Mouse (Mus musculus) bone marrow, adult 2 months (tissue): ENCODE results near the gene Rnf6. TPM values are rescaled to one million over a fixed set of nuclear protein-coding genes. Genes with fewer than 3 reads are reported as not detected.

Source experiments
- H3K27ac ChIP-seq: fragments of 200-500 bp; 2 replicates; pipeline ENCODE4 v1.5.1; 2012; ENCODE audit warnings: low read depth, mild to moderate bottlenecking, control low read depth, inconsistent platforms, low read length; ENCODE audit not compliant: control insufficient read depth, poor library complexity, insufficient read depth
- H3K4me1 ChIP-seq: fragments of 200-500 bp; 2 replicates; pipeline ENCODE4 v1.6.1; 2011; ENCODE audit warnings: low read length; ENCODE audit not compliant: control insufficient read depth, insufficient read depth
- H3K4me3 ChIP-seq: fragments of 200-500 bp; replicated peaks from 2 replicates; pipeline ENCODE3; 2011; ENCODE audit warnings: mild to moderate bottlenecking, low read depth, low read length, control low read depth; ENCODE audit not compliant: control insufficient read depth
- CTCF ChIP-seq: fragments of 200-500 bp; IDR thresholded peaks from 2 replicates; pipeline ENCODE4 v1.5.1; 2011; ENCODE audit warnings: low read length, control low read depth; ENCODE audit not compliant: control insufficient read depth, insufficient read depth
- POLR2A ChIP-seq: fragments of 200-500 bp; IDR thresholded peaks from 2 replicates; pipeline ENCODE4 v1.6.1; 2011; ENCODE audit warnings: low read depth, mild to moderate bottlenecking, control low read depth, low read length, borderline replicate concordance; ENCODE audit not compliant: control insufficient read depth
- WGBS: fragments of 180-500 bp; shearing (Covaris S2); methylation state at CpG from one replicate; pipeline ENCODE4 v1.1.7; 2018; 5-methylcytosine and 5-hydroxymethylcytosine counted together
- polyA plus RNA-seq: library from polyadenylated mRNA; stranded (reverse); fragments of >200 nt; gene quantifications from 2 replicates; pipeline ENCODE4 v1.2.4, GENCODE M21; 2011; ENCODE audit warnings: low replicate concordance; ENCODE audit not compliant: missing spikeins, insufficient read depth, insufficient read length

Rnf6 gene
- polyA plus RNA-seq, 1 experiment: 13.2 TPM

- H3K27ac ChIP-seq: no peak overlapping the region
- no peaks in the 10 kb centered on the region; the same call in 1 of the 2 replicates for H3K4me1 ChIP-seq
- TF ChIP-seq POLR2A (no peak), CTCF (no peak)
- 63% methylated on average over 1 of the region's 1 CpGs for WGBS
- H3K4me3 ChIP-seq: no peak overlapping the region
Observed at GRCm38 (mm10) chr5:146234336-146234735, 13.0 kb upstream of the Rnf6 start.

DNA sequence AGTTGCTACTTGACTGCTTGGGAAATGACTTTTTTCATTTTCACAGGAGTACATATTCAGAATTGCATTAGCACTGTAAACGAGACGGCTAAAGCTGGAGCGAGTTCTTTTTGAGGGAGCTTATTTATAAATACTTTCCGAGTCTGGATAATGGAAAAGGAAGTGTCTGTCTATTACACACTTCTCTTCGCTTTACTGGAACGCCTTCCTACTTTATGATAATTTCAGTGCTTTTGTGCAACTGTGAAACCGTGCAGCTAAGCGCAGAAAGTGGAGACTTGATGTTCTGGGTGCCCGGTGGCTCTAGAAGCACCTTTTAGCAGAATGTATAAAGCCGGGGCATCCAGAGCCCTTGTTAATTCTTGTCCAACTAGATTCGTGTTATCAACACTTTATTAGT, 11.5 kb upstream of the Rnf6 start:
- Histone ChIP-seq H3K4me1 (no peaks in the 10 kb centered on the region; the same call in 1 of the 2 replicates), H3K4me3 (no peak overlapping the region), H3K27ac (no peak overlapping the region)
- 55% methylated on average over 11 of the region's 11 CpGs for WGBS
- no peak for TF ChIP-seq CTCF
- TF ChIP-seq POLR2A: no peak

- H3K4me3 ChIP-seq: peak overlapping the region; percentile 84
- 33% methylated on average over 6 of the region's 6 CpGs for WGBS
- no peaks in the 10 kb centered on the region; the same call in 1 of the 2 replicates for H3K4me1 ChIP-seq
- TF ChIP-seq POLR2A: no peak
- H3K27ac ChIP-seq: no peak overlapping the region
Observed at GRCm38 (mm10) chr5:146232056-146232675, 10.8 kb upstream of the Rnf6 start.

DNA sequence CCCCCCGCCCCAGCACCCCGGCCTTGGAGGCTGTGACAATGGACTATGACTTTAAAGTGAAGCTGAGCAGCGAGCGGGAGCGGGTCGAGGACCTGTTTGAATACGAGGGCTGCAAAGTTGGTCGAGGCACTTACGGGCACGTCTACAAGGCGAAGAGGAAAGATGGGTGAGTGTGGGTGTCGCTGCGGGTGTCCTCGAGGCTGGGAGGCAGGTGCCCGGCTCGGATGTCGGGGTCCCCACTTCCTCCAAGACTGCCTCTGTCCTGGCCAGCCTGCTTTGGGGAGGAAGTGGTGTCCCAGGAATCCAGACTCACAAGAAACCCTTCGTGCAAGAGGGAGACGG, 10.3 kb upstream of the Rnf6 start:
- Histone ChIP-seq H3K27ac (peak overlapping the region; percentile 87), H3K4me3 (peak overlapping the region; percentile 84), H3K4me1 (no peaks in the 10 kb centered on the region; the same call in 1 of the 2 replicates)
- TF ChIP-seq CTCF (no peak), POLR2A (no peak)
- WGBS: under 1% methylated on average over 19 of the region's 19 CpGs

- peak within 1 kb of the TSS; percentile 84 for H3K4me3 ChIP-seq
- peak within 1 kb of the TSS; percentile 87 for H3K27ac ChIP-seq
- under 1% methylated on average over 100 of the region's 102 CpGs for WGBS
- TF ChIP-seq CTCF (no peak), POLR2A (peak; percentile 80; the same call in 1 of the 2 replicates)
- H3K4me1 ChIP-seq: no peaks in the 10 kb centered on the region; the same call in 1 of the 2 replicates
Observed at GRCm38 (mm10) chr5:146230864-146231654, 9.7 kb upstream of the Rnf6 start, which contains the start of gene Cdk8. Gene Cdk8 (plus strand): TSS chr5:146231230.

DNA sequence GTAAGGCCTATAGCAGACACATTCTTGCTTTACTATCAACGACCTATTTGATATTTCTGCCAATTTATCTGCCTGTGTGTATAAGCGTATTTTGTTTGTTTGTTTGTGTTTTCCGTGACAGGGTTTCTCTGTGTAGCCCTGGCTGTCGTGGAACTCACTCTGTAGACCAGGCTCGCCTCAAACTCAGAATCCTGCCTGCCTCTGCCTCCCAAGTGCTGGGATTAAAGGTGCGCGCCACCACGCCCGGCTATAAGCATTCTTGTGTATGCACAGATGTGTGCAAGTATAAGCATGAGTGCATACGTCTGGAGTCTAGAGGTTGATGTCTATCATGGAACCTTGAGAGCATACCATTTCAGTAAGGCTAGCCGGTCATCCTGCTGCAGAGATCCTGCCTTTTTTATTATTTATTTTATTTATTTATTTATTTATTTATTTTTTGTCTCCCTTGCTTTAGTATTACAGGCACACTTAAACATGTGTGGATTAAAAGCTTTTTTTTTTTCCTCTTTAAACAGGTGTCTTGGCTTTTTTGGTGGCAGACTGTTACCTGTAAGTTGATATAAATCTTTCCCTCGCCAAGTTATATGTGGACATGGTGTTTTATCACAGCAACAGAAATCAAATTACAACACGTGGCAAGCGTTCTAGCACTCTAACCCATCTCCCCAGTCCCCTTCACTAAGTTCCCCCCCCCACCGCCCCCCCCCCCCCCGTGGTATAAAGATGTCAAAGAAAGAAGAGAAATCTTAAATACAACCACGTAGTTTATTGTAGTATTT, 8.7 kb upstream of the Rnf6 start:
- 55% methylated on average over 17 of the region's 17 CpGs for WGBS
- Histone ChIP-seq H3K4me1 (no peaks in the 10 kb centered on the region), H3K27ac (no peak overlapping the region), H3K4me3 (no peak overlapping the region)
- TF ChIP-seq CTCF (no peak), POLR2A (no peak)

- Histone ChIP-seq H3K4me1 (no peaks in the 10 kb centered on the region), H3K27ac (no peak overlapping the region), H3K4me3 (no peak overlapping the region)
- whole genome bisulfite sequencing: 86% methylated on average over 8 of the region's 8 CpGs
- TF ChIP-seq POLR2A (no peak), CTCF (no peak)
Observed at GRCm38 (mm10) chr5:146227496-146227895, 6.1 kb upstream of the Rnf6 start.

DNA sequence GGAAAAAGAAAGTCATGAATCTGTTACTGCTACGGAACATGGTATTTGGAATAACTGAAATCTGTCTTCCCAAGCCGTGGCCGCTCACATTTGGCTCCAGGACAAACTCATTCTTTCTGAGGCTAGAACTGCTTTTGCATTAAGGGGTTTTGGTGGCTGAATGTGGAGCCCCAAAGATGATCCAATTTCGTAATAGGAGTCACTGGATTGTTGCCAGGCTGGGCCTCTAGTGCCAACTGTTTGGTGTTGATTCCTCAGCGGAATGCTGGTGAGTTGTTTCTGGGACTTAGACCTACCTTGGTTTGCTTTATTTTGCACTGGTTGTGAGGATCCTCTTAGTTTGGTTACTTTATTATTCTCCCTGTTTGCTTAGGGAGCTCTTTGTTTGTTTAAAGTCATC, 2.4 kb upstream of the Rnf6 start:
- WGBS: 83% methylated on average over 5 of the region's 5 CpGs
- no peak overlapping the region for H3K4me3 ChIP-seq
- TF ChIP-seq CTCF: no peak
- TF ChIP-seq POLR2A: no peak
- H3K27ac ChIP-seq: no peak overlapping the region
- H3K4me1 ChIP-seq: no peaks in the 10 kb centered on the region
